Mouse (Mus musculus) intestine, embryonic 16.5 days (tissue): Measurements from ENCODE around the gene Pglyrp2. TPM values are rescaled to one million over a fixed set of nuclear protein-coding genes. Genes with fewer than 3 reads are reported as not detected.

Source experiments
- ATAC-seq: fragments of 200-750 bp; cut with Nextera tagmentation; 2 replicates; pipeline ENCODE4 v1.8.0; 2017; ENCODE audit warnings: moderate TSS enrichment, moderate library complexity
- H3K27ac ChIP-seq: fragments of 300-500 bp; sonication (generic); 2 replicates; pipeline ENCODE4 v1.5.1; 2014; ENCODE audit warnings: mild to moderate bottlenecking, low read length
- H3K27me3 ChIP-seq: fragments of 300-500 bp; sonication (generic); replicated peaks from 2 replicates; pipeline ENCODE4 v1.6.1; 2014; ENCODE audit warnings: low read length, control low read depth, mixed read lengths; ENCODE audit not compliant: control insufficient read depth, insufficient read depth
- H3K36me3 ChIP-seq: fragments of 300-500 bp; sonication (generic); 2 replicates; pipeline ENCODE4 v1.6.1; 2014; ENCODE audit warnings: low read length, control low read depth; ENCODE audit not compliant: control insufficient read depth, insufficient read depth
- H3K4me1 ChIP-seq: fragments of 300-500 bp; sonication (generic); 2 replicates; pipeline ENCODE4 v1.6.1; 2014; ENCODE audit warnings: low read length, control low read depth, mixed read lengths; ENCODE audit not compliant: control insufficient read depth, insufficient read depth
- H3K4me2 ChIP-seq: fragments of 300-500 bp; sonication (generic); 2 replicates; pipeline ENCODE4 v1.6.1; 2014; ENCODE audit warnings: low read depth, low read length, control low read depth
- H3K4me3 ChIP-seq: fragments of 300-500 bp; sonication (generic); 2 replicates; pipeline ENCODE4 v1.5.1; 2014; ENCODE audit warnings: mild to moderate bottlenecking, low read length
- H3K9ac ChIP-seq: fragments of 300-500 bp; sonication (generic); 2 replicates; pipeline ENCODE4 v1.6.1; 2014; ENCODE audit warnings: low read depth, low read length
- H3K9me3 ChIP-seq: fragments of 300-500 bp; sonication (generic); 2 replicates; pipeline ENCODE4 v1.6.1; 2016; ENCODE audit warnings: low read length, control low read depth; ENCODE audit not compliant: control insufficient read depth
- WGBS: fragments of 180-500 bp; shearing (Covaris S2); extraction: QIAGEN DNeasy Blood & Tissue Kit; methylation state at CpG from one replicate; pipeline ENCODE4 v1.1.7; 2014; 5-methylcytosine and 5-hydroxymethylcytosine counted together
- polyA plus RNA-seq: library from polyadenylated mRNA; unstranded; fragments of >200 nt; fragmentation: Nextera tagmentation; extraction: Ambion mirVana; gene quantifications from 2 replicates; pipeline ENCODE4 v1.2.1, GENCODE M21; 2015

Gene Pglyrp2
- 0.42 and 0.79 TPM in 2 replicates for polyA plus RNA-seq

DNA sequence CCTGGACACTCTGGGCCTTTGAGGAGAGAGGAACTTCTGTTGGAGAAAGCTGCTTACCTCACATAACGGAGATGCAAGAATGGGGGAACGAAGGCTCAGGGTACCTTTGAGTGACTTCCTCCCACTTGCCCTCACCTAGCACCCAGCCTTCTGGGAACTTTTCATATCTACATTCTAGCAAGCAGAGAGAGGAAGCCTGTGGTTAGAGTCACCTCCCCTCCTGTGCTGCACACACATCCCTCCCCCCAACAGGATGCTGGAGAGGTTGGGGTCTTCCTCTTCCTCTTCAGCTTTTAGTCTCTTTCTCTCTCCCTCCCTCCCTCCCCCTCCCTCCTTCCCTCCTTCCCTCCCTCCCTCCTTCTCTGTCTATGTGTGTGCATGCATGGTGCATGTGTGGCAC lies at the start of gene Pglyrp2:
Gene Pglyrp2 (minus strand): TSS at position 134 of the 400 bp plus-strand sequence.
- no peaks in the 10 kb centered on the region for H3K4me1 ChIP-seq
- H3K4me2 ChIP-seq = no peak within 1 kb of the TSS
- no peaks in the 10 kb centered on the region for H3K36me3 ChIP-seq
- ATAC-seq = no peak
- 87% methylated on average over 2 of the region's 2 CpGs for WGBS
- no peaks in the 10 kb centered on the region for H3K27me3 ChIP-seq
- no peak within 1 kb of the TSS for H3K9ac ChIP-seq
- no peaks in the 10 kb centered on the region for H3K9me3 ChIP-seq
- H3K27ac ChIP-seq = no peak within 1 kb of the TSS
- H3K4me3 ChIP-seq = no peak within 1 kb of the TSS

DNA sequence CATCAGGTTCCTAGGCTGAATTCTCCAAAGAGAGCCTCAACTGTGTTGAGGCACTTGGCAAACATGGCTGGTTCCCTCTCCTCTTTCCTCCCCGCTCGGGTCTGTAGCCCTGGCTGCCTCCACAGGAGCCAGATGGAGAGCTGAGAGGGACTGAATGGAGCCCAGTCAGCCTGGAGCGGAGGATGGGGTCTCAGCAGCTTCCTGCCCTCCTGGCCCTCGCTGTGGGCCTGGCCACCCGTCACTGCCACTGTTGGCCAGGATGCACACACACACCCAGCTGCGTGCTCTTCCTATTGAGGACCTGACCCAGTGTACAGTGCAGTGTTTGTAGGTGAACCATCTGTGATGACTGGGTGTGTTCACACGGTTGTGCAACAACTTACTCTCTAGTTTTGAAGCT lies 48.2 kb upstream of the Pglyrp2 start:
- Histone ChIP-seq H3K36me3 (no peaks in the 10 kb centered on the region), H3K9me3 (no peaks in the 10 kb centered on the region), H3K27ac (no peak overlapping the region), H3K4me1 (no peaks in the 10 kb centered on the region), H3K4me2 (no peak overlapping the region), H3K9ac (no peak overlapping the region), H3K4me3 (no peak overlapping the region), H3K27me3 (no peaks in the 10 kb centered on the region)
- ATAC-seq = no peak
- WGBS = 47% methylated on average over 7 of the region's 7 CpGs

DNA sequence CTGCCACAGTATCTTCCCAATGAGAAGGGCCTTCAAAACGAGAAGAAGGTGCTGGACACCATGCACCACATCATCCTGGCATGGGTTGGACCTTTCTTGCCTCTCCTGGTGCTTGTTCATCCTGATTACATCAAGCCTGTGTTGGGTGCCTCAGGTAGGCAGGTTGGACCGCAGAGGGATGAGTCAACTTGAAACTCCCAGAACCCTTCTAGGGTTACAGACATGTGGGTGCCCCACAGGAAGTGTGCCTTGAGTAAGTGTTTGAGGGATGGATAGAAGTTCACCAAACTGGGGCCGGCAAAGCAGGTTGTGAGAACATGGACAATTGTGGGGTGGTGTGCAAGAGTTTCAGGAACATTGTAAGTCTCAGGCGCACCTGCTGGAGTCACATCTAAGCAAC lies 46.8 kb upstream of the Pglyrp2 start:
- Histone ChIP-seq H3K27ac (no peak overlapping the region), H3K4me3 (no peak overlapping the region), H3K4me1 (no peaks in the 10 kb centered on the region), H3K4me2 (no peak overlapping the region), H3K9ac (no peak overlapping the region), H3K9me3 (no peaks in the 10 kb centered on the region), H3K27me3 (no peaks in the 10 kb centered on the region), H3K36me3 (no peaks in the 10 kb centered on the region)
- no peak for ATAC-seq
- WGBS = 76% methylated on average over 4 of the region's 4 CpGs

GRCm38 (mm10) chr17:32468494-32468893 lies 44.5 kb upstream of the Pglyrp2 start:
- Histone ChIP-seq H3K4me2 (no peak overlapping the region), H3K9ac (no peak overlapping the region), H3K36me3 (no peaks in the 10 kb centered on the region), H3K4me1 (no peaks in the 10 kb centered on the region), H3K27me3 (no peaks in the 10 kb centered on the region), H3K9me3 (no peaks in the 10 kb centered on the region), H3K4me3 (no peak overlapping the region), H3K27ac (no peak overlapping the region)
- ATAC-seq = peak; percentile 82
- WGBS = 49% methylated on average over 7 of the region's 7 CpGs

DNA sequence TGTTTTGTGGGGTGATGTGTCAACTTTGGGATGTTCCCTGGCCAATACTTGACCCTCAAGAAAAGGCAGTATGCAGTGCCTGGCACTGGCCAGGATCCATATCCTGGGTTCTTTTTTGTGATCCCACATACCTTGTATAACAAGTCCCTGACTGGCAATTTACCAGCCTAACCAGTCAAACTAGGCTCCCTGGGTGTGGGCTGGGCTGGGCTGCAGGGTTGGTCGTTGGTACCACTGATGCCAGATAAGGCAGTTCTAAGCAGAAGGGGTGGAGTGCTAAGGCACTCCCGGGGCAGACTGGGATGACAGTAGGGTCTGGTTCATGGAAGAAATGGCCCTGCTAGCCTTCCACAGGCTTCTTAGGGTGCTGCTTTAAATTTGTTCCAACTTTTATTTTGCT lies 31.0 kb upstream of the Pglyrp2 start:
- no peak overlapping the region for H3K4me2 ChIP-seq
- H3K27ac ChIP-seq = no peak overlapping the region
- H3K4me3 ChIP-seq = no peak overlapping the region
- H3K27me3 ChIP-seq = peaks cover 12% of the 10 kb centered on the region; the same call in 1 of the 2 replicates
- 37% methylated on average over 2 of the region's 2 CpGs for WGBS
- H3K36me3 ChIP-seq = no peaks in the 10 kb centered on the region
- peaks cover 6% of the 10 kb centered on the region for H3K4me1 ChIP-seq
- ATAC-seq = no peak
- H3K9ac ChIP-seq = no peak overlapping the region
- no peaks in the 10 kb centered on the region for H3K9me3 ChIP-seq

DNA sequence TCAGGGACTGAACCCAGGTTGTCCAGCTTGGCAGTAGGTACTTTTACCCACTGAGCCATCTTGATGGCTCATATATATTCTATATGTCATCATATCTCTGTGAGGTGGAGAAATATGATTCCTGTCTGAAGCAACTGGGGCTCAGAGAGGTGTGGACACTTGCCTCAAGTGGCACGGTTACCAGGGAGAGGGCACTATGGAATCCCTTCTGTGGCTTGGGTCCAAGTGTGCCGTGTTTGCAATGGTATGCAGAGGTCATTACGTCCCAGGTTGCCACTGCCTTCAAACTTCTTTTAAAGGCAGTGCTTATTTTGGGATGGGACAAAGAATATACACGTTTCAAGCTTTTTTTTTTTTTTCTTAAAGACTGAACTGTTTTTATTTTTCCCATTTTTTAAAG lies 30.2 kb upstream of the Pglyrp2 start:
- Histone ChIP-seq H3K9me3 (0 out of 2 replicates have a peak, but pooled peaks cover under 1% of the 10 kb centered on the region), H3K4me2 (no peak overlapping the region), H3K27me3 (peaks cover 12% of the 10 kb centered on the region; the same call in 1 of the 2 replicates), H3K27ac (no peak overlapping the region), H3K4me1 (peaks cover 6% of the 10 kb centered on the region), H3K9ac (no peak overlapping the region), H3K4me3 (no peak overlapping the region), H3K36me3 (no peaks in the 10 kb centered on the region)
- no peak for ATAC-seq
- 72% methylated on average over 4 of the region's 4 CpGs for WGBS

DNA sequence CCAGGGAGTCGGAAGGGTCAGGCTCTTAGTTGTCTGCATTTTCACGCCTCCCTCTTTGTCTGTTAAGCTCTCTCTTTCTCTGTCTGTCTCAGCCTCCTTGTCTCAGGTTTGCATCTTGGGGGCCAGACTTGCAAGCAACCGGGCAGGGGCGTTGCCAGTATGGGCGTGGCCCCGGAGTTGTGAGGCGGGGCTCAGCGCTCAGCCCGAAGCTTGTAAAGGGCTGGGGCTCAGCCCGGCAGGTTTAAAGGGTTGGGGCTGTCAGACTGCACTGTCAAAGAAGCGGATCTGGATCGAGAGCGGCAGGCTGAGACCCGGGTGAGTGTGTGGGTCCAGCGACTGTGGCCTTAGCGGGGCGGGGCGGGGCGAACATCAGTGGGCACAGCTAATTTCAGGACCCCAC lies 28.5 kb upstream of the Pglyrp2 start, which contains the start of gene Cyp4f39:
Gene Cyp4f39 (plus strand): TSS at position 242 of the 400 bp plus-strand sequence.
- Histone ChIP-seq H3K9me3 (0 out of 2 replicates have a peak, but pooled peaks cover 3% of the 10 kb centered on the region), H3K4me2 (peak within 1 kb of the TSS; percentile 55), H3K9ac (peak within 1 kb of the TSS; percentile 37; the same call in 1 of the 2 replicates), H3K4me3 (peak within 1 kb of the TSS; percentile 26), H3K27me3 (peaks cover 12% of the 10 kb centered on the region; the same call in 1 of the 2 replicates), H3K27ac (no peak within 1 kb of the TSS), H3K36me3 (no peaks in the 10 kb centered on the region), H3K4me1 (peaks cover 6% of the 10 kb centered on the region)
- 3% methylated on average over 19 of the region's 19 CpGs for WGBS
- ATAC-seq = no peak; the same call in 1 of the 2 replicates

DNA sequence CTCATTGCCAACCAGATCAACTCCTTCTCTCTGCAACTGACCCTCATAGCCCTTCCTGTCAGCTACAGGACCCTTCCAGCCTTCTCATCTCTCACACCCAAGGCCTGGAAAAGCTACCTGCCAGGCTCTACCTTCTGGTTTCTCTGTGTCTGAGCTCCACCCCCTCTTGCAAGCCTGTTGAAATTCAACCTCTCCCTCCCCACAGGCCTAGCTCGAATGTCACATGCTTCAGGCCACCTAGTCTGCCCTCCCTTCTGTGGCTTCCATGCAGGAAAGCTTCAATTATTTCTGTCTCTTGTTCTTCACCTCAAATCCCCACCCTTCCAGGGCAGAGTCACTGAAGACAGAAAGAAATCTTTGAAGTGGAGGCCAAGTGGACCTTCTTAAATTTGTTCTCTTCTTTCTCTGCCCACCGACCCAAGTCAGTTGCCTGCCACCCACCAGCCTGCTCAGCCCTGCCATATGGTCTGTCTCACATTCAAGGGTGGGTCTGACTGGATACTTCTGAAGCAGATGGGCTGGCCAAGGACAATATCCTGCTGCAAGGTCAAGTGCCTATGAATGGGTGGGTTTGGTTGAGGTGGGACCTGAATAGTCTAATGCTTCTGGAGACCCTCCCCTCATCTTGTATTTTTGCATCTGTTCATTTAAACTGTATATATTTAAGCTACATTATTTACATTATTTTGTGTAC lies 27.0 kb upstream of the Pglyrp2 start:
- 45% methylated on average over 2 of the region's 2 CpGs for whole genome bisulfite sequencing
- Histone ChIP-seq H3K9ac (no peak overlapping the region), H3K4me1 (peaks cover 6% of the 10 kb centered on the region), H3K36me3 (no peaks in the 10 kb centered on the region), H3K9me3 (0 out of 2 replicates have a peak, but pooled peaks cover 3% of the 10 kb centered on the region), H3K27me3 (peaks cover 12% of the 10 kb centered on the region; the same call in 1 of the 2 replicates), H3K4me3 (no peak overlapping the region), H3K27ac (no peak overlapping the region), H3K4me2 (no peak overlapping the region)
- ATAC-seq = no peak

GRCm38 (mm10) chr17:32449042-32449441 lies 25.1 kb upstream of the Pglyrp2 start:
- Histone ChIP-seq H3K27me3 (peaks cover 12% of the 10 kb centered on the region; the same call in 1 of the 2 replicates), H3K4me3 (no peak overlapping the region), H3K27ac (no peak overlapping the region), H3K9ac (no peak overlapping the region), H3K4me2 (no peak overlapping the region), H3K4me1 (peaks cover 6% of the 10 kb centered on the region), H3K36me3 (no peaks in the 10 kb centered on the region), H3K9me3 (0 out of 2 replicates have a peak, but pooled peaks cover 3% of the 10 kb centered on the region)
- WGBS = 97% methylated on average over 1 of the region's 1 CpGs
- no peak for ATAC-seq
